Mouse (Mus musculus): ENCODE measurements at regions not wholly inside any gene's neighbourhood (a gene's known extent, or its start where the extent isn't known, plus 50 kb on each side); places are given as distances from the start of the nearest gene placed in this dataset.

DNA sequence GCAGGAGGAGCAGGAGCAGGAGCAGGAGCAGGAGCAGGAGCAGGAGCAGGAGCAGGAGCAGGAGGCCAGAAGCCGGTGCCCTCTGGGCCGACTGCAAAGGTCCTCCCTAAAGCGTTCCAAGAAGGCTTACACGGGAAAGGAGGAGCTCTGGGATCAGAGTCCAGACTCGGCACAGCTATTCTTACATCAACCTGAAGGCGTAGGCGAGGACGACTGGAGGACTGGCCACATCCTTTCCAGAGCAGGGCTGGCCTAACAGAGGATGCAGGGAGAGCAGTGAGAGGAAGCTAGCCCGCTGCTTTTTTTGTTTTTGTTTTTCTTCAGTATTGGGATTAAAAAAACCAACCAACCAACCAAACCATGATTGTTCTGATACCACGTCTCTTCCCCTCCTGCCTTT lies 151.5 kb upstream of the Ctnnb1 start:
- Histone ChIP-seq H3K27me3 (ENCODE audit: control insufficient read depth in 1 of 2, insufficient read depth in 2 of 2, low read length in 2 of 2) (no peaks in the 10 kb centered on the region; a peak in 1 of 4 replicates), H3K4me3 (ENCODE audit: control insufficient read depth in 1 of 2, insufficient read depth in 1 of 2, low read depth in 2 of 2, low read length in 2 of 2) (no peak overlapping the region), H3K36me3 (ENCODE audit: control insufficient read depth in 1 of 2, insufficient read depth in 2 of 2, low read length in 2 of 2) (peaks cover 0 to 14% of the 10 kb centered on the region in 2 experiments; a peak in 2 of 4 replicates), H3K9ac (ENCODE audit: control insufficient read depth, low read depth, low read length, poor library complexity, severe bottlenecking) (no peak overlapping the region), H3K9me3 (replicated peaks; ENCODE audit: insufficient read depth, low read length) (no peaks in the 10 kb centered on the region), H3K4me1 (ENCODE audit: control insufficient read depth in 1 of 2, insufficient read depth in 2 of 2, low read length in 2 of 2) (peaks cover 0 to 11% of the 10 kb centered on the region in 2 experiments), H3K27ac (ENCODE audit: control insufficient read depth, low read depth, low read length) (no peak overlapping the region), H3K79me2 (ENCODE audit: control insufficient read depth, insufficient read depth, low read length, poor library complexity) (no peaks in the 10 kb centered on the region)
- DNase-seq (ENCODE audit: low read depth, low spot score) = no peak
- TF ChIP-seq RAD21 (IDR thresholded peaks at IDR 0.05; ENCODE audit: low read depth, low read length) (no peak), GABPA (IDR thresholded peaks at IDR 0.05; ENCODE audit: low read depth, low read length) (no peak), MYB (IDR thresholded peaks at IDR 0.05; ENCODE audit: low read depth, low read length) (no peak), MAZ (IDR thresholded peaks at IDR 0.05; ENCODE audit: low read depth, low read length) (no peak), TBP (IDR thresholded peaks at IDR 0.05; ENCODE audit: low read depth, low read length) (no peak), GATA1 (IDR thresholded peaks at IDR 0.05; ENCODE audit: low read depth, low read length) (no peak), MEF2A (IDR thresholded peaks at IDR 0.05; ENCODE audit: extremely low read depth, insufficient replicate concordance, low read depth, low read length, poor library complexity, severe bottlenecking) (no peak), MAX (IDR thresholded peaks at IDR 0.05; ENCODE audit: low read length) (no peak)

DNA sequence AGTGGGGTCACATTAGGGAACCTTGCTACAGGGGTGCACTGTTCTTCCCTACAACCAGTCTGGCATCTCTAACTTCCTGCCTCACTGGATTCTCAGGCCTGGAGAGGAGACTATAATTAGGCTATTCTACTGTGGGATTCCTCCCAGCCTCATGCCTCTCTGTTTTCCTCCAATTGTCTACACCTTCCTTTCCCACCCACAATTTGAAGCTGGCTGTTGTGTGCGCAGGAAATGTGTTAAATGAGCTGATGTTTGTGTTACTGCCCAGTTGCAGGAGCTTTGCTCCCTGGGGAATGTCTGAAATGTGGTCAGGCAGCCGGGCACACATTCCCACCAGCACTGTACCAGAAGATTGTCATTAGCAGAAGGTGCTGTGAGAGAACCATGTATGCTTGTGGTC lies 150.6 kb upstream of the Ctnnb1 start:
- Histone ChIP-seq H3K4me1 (ENCODE audit: control insufficient read depth in 1 of 2, insufficient read depth in 2 of 2, low read length in 2 of 2) (peaks cover 0 to 11% of the 10 kb centered on the region in 2 experiments), H3K9ac (ENCODE audit: control insufficient read depth, low read depth, low read length, poor library complexity, severe bottlenecking) (no peak overlapping the region), H3K9me3 (replicated peaks; ENCODE audit: insufficient read depth, low read length) (no peaks in the 10 kb centered on the region), H3K27me3 (ENCODE audit: control insufficient read depth in 1 of 2, insufficient read depth in 2 of 2, low read length in 2 of 2) (peaks cover 0 to 3% of the 10 kb centered on the region in 2 experiments; a peak in 2 of 4 replicates), H3K27ac (ENCODE audit: control insufficient read depth, low read depth, low read length) (no peak overlapping the region), H3K79me2 (ENCODE audit: control insufficient read depth, insufficient read depth, low read length, poor library complexity) (no peaks in the 10 kb centered on the region), H3K36me3 (ENCODE audit: control insufficient read depth in 1 of 2, insufficient read depth in 2 of 2, low read length in 2 of 2) (peaks cover 0 to 14% of the 10 kb centered on the region in 2 experiments; a peak in 2 of 4 replicates), H3K4me3 (ENCODE audit: control insufficient read depth in 1 of 2, insufficient read depth in 1 of 2, low read depth in 2 of 2, low read length in 2 of 2) (no peak overlapping the region)
- no peak for DNase-seq (ENCODE audit: low read depth, low spot score)
- TF ChIP-seq NELFE (IDR thresholded peaks at IDR 0.05; ENCODE audit: low read depth, low read length) (no peak), KAT2A (conservative IDR thresholded peaks at IDR 0.05; ENCODE audit: low read depth, low read length) (no peak), SMC3 (IDR thresholded peaks at IDR 0.05; ENCODE audit: low read depth, low read length) (no peak), EP300 (IDR thresholded peaks at IDR 0.05; ENCODE audit: low read depth in 1 of 2, low read length in 2 of 2) (no peak), POLR2A (IDR thresholded peaks at IDR 0.05; ENCODE audit: control insufficient read depth in 1 of 2, insufficient read depth in 1 of 2, low read depth in 1 of 2, low read length in 2 of 2, poor library complexity in 1 of 2) (no peak), ZNF384 (IDR thresholded peaks at IDR 0.05; ENCODE audit: low read depth, low read length) (no peak), GATA1 (IDR thresholded peaks at IDR 0.05; ENCODE audit: low read depth, low read length) (no peak), HCFC1 (IDR thresholded peaks at IDR 0.05; ENCODE audit: low read depth, low read length) (no peak)

GRCm38 (mm10) chr9:120794210-120794609 lies 134.8 kb upstream of the Ctnnb1 start:
- no peaks in the 10 kb centered on the region for H3K9me3 ChIP-seq (replicated peaks; ENCODE audit: insufficient read depth, low read length)
- no peak for DNase-seq (ENCODE audit: low read depth, low spot score)
- no peaks in the 10 kb centered on the region for H3K27me3 ChIP-seq (ENCODE audit: control insufficient read depth in 1 of 2, insufficient read depth in 2 of 2, low read length in 2 of 2)
- no peaks in the 10 kb centered on the region for H3K79me2 ChIP-seq (ENCODE audit: control insufficient read depth, insufficient read depth, low read length, poor library complexity)
- H3K36me3 ChIP-seq (ENCODE audit: control insufficient read depth in 1 of 2, insufficient read depth in 2 of 2, low read length in 2 of 2) = no peaks in the 10 kb centered on the region
- H3K4me3 ChIP-seq (ENCODE audit: control insufficient read depth in 1 of 2, insufficient read depth in 1 of 2, low read depth in 2 of 2, low read length in 2 of 2) = no peak overlapping the region
- no peaks in the 10 kb centered on the region for H3K4me1 ChIP-seq (ENCODE audit: control insufficient read depth in 1 of 2, insufficient read depth in 2 of 2, low read length in 2 of 2)
- no peak overlapping the region for H3K27ac ChIP-seq (ENCODE audit: control insufficient read depth, low read depth, low read length)
- H3K9ac ChIP-seq (ENCODE audit: control insufficient read depth, low read depth, low read length, poor library complexity, severe bottlenecking) = no peak overlapping the region
- TF ChIP-seq JUND (IDR thresholded peaks at IDR 0.05; ENCODE audit: low read depth, low read length) = no peak
- TF ChIP-seq MYB (IDR thresholded peaks at IDR 0.05; ENCODE audit: low read depth, low read length) = no peak
- no peak for TF ChIP-seq ELF1 (IDR thresholded peaks at IDR 0.05; ENCODE audit: low read depth, low read length)
- no peak for TF ChIP-seq E2F4 (IDR thresholded peaks at IDR 0.05; ENCODE audit: borderline replicate concordance, low read depth, low read length)
- no peak for TF ChIP-seq SIN3A (IDR thresholded peaks at IDR 0.05; ENCODE audit: low read length)
